Mouse (Mus musculus): Measurements from ENCODE around the gene Apobec3.

The Apobec3 gene

GRCm38 (mm10) chr15:79950250-79951025, 59.0 kb downstream of the Apobec3 start:
- in situ Hi-C loops (cut with MboI, MseI): loop anchor here (25.0 kb wide), 1 partner anchor 487 kb away; no protein-coding TSS in a partner anchor

- in situ Hi-C loops (cut with MboI, MseI): loop anchor here (25.0 kb wide), 1 partner anchor 486 kb away; no protein-coding TSS in a partner anchor
These were observed 59.8 kb downstream of the Apobec3 start for GRCm38 (mm10) chr15:79951226-79951625.

- in situ Hi-C loops (cut with MboI, MseI): loop anchor here (25.0 kb wide), 1 partner anchor 485 kb away; no protein-coding TSS in a partner anchor
These were observed 60.5 kb downstream of the Apobec3 start for GRCm38 (mm10) chr15:79951730-79952503.

GRCm38 (mm10) chr15:79952504-79953231, 61.2 kb downstream of the Apobec3 start:
- in situ Hi-C loops (cut with MboI, MseI): loop anchor here (25.0 kb wide), 1 partner anchor 485 kb away; no protein-coding TSS in a partner anchor

GRCm38 (mm10) chr15:79953470-79953869, 62.0 kb downstream of the Apobec3 start:
- in situ Hi-C loops (cut with MboI, MseI): loop anchor here (25.0 kb wide), 1 partner anchor 484 kb away; no protein-coding TSS in a partner anchor

GRCm38 (mm10) chr15:79956559-79956958, 65.1 kb downstream of the Apobec3 start:
- in situ Hi-C loops (cut with MboI, MseI): loop anchor here (25.0 kb wide), 1 partner anchor 481 kb away; no protein-coding TSS in a partner anchor

GRCm38 (mm10) chr15:79958418-79958817, 67.0 kb downstream of the Apobec3 start:
- in situ Hi-C loops (cut with MboI, MseI): loop anchor here (25.0 kb wide), 1 partner anchor 479 kb away; no protein-coding TSS in a partner anchor

- in situ Hi-C loops (cut with MboI, MseI): loop anchor here (25.0 kb wide), 1 partner anchor 476 kb away; no protein-coding TSS in a partner anchor
These were observed 70.0 kb downstream of the Apobec3 start for GRCm38 (mm10) chr15:79961366-79961921.

GRCm38 (mm10) chr15:79962661-79963060, 71.2 kb downstream of the Apobec3 start:
- in situ Hi-C loops (cut with MboI, MseI): loop anchor here (25.0 kb wide), 1 partner anchor 475 kb away; no protein-coding TSS in a partner anchor

- in situ Hi-C loops (cut with MboI, MseI): loop anchor here (25.0 kb wide), 1 partner anchor 473 kb away; no protein-coding TSS in a partner anchor
These were observed 72.9 kb downstream of the Apobec3 start for GRCm38 (mm10) chr15:79964376-79964775.

All from T-helper 2 cell (primary cell).